Mouse (Mus musculus) cerebellum, adult (tissue): ENCODE results near the gene Nim1k.

Source experiments
- ATAC-seq: cut with Nextera tagmentation; 2 replicates; pipeline ENCODE4 v1.9.2; 2017; ENCODE audit warnings: mild to moderate bottlenecking, moderate library complexity, mixed read lengths; ENCODE audit not compliant: insufficient number of reproducible peaks, low FRiP score, low TSS enrichment

Nim1k gene

DNA sequence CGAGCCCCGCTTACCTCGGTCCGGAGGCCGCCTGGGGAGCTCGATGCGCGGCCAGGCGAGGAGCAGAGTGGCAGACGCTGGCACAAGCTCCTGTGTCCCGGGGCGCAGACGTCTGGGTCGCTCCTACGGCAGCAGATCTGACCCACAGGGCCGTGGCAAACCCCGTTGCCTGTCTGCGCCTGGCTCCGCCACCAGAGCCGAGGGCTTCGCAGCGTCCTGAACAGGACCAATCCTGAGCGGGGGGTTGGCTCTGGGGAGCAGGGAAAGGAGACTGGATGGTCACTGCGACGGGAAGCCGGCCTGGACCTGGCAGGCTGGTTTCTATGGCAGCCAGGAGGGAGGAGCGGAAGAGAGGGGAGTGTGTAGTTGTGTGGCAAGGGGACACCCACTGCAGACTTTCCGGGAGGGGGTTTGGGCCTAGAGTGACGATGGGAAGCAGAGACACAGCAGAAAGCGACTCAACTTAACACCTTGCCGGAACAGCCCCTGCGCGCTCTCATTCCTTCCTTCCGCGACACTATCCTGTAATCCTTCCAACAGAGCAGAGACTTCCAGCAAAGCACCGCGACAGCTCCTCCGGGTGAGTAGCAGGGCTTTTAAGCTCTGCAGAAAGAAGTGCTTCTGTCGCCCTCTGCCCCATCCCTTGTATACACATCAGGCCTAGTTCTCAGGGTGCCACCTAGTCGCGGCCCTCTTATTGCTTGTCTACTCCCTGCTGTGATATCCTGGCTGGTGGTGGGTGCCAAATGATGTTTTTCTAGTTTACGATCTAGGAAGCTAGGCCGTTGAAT, at the start of gene Nim1k:
Gene Nim1k (minus strand): TSS at position 202 of the 791 bp plus-strand sequence.
- ATAC-seq: peak; percentile 94

DNA sequence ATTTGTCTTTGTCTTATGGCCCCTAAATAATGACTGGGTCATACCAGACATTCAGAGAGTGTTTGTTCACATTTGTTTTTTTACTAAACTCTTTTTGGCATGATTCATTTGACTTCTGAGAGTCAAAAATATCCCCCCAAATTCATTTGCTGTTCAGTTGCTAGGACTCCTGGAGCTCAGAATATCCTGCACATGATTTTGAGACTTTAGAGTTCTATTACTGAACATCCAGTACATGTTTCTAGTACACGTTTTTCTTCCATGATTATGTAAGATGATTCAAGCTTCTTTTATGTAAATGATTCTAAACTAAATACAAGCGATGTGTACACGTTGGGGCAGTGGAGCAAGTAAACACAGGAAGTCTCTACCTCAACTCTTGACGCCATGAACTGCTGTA, 42.0 kb upstream of the Nim1k start:
- no peak for ATAC-seq

DNA sequence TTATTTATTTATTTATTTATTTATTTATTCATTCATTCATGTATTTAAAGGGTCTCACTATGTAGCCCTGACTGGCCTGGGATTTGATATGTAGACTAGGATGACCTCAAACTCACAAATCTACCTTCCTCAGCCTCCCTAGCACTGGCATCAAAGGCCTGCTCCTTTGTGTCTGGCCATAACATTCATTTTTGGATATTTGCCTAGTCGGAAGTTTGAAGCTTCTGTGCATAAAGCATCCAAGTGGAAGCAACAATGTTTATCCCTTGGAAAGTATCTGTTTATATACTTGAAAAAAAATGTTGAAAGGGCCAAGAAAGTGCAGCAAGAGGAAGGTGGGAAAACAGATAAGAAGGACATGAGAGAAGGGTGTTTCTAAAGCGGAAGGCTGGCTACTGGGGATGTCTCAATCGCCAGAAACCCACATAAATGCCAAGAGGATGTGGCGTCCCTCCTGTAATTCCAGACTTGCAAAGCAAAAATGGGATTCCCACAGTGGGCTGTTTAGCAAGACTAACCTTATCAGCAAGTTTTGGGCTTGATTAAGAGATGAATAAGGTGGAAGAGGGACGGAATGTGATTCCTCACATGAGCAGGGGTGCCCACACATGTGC, 37.2 kb upstream of the Nim1k start:
- ATAC-seq: no peak

DNA sequence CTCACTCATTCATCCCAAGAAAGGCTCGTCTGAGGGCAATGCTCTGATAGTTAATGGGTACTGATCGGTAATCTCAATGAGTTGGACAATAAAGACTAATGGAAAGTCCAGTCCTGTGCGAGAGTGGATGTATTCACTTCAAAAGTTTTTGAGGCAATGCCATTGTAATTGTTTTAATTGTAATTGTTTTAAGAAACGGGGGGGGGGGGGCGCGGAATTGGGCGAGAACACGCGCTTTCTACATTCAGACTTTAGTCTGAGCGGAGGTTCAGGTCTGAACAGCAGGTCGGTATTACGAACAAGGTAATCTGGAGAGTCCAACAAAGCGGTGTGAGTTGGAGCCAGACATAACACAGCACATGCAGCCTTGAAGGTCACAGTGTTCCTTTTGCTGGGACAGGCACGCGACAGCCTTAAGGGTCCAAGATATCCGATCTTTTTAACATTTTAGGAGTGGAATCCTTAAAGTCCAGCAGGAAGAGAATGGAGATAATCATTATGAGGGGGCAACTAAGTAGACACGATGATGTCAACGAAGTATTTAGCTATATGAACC, 36.0 kb upstream of the Nim1k start:
- ATAC-seq: no peak

DNA sequence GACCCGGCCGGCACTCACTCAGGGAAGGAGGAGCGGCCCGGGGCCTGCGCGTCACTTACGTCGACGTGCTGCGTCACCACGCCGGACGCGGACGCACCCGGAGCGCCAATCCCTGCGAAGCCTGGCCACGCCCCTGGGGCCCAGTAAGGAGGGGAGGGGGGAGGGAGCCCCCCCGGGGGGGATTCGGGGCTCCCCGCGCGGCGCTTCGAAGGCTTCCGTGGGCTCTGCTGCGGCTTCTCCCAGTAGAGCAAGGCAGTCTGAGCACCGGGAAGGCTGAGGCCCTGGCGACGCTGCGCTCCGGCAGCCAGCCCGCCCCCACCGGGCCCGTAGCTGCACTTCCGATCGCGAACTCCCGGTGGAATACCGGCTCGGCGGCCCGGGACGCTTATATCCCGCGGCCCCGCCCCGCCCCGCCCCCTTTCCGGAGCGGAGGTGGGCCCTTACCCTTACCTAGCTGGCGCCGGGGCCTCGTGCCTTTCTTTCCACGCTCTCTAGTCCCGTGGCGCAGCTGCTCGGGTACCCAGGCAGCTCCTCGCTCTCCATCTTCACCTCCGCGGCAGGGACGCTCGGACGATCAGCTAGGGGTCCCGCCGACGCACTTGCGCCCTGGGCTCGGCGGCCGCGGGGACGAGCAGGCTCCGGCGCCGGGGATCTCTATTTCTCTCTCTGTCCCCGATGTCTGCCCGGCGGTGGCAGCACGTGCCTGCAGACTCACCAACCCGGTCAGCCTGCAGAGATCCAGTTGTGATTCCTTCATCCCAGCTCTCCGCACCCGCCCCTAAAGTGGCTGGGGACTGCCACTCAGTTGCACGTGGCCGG, 35.3 kb upstream of the Nim1k start, which contains the start of gene Zfp131:
Gene Zfp131 (minus strand): TSS at position 129 of the 819 bp plus-strand sequence.
- ATAC-seq: peak; percentile 92

DNA sequence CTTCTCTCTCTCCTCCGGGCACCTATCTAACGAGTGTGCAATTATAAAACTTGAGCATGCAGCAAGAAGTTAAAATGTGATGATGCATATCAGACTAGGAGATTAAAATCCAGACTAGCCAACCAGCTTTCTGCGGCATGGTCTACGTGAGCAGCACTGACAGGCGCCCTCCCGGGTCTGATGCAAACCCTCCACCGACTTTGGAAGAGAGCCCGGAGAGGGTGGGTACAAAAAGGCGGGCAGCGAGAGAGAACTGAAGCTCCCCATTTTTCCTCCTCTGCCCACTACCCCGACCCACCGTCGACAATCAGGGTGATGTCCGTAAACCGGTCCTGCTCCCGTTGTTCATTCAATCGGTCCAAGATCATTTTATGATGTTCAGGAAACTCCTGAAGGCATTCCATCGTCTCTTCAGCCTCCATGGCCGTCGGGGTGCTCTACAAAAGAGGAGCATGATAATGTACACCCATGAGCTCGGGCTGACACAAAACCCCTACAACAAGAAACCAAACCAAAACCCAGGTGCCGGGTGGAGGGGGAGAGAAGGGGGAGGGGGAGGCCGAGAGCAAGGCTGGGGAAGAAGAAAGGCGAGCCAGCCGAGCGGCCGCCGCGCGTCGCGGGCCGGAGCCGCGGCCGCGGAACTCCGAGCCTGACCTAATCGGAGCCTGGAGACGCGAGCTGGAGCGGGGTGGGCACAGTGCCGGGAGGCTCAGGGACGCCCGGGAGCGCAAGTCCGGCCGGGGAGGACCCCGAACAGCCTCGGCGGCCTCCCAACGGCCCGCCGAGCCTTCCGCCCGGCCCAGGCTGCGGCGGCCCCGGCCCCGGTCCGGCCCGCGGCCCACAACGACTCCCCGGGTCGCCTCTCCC, 34.4 kb upstream of the Nim1k start:
- ATAC-seq: peak; percentile 52

DNA sequence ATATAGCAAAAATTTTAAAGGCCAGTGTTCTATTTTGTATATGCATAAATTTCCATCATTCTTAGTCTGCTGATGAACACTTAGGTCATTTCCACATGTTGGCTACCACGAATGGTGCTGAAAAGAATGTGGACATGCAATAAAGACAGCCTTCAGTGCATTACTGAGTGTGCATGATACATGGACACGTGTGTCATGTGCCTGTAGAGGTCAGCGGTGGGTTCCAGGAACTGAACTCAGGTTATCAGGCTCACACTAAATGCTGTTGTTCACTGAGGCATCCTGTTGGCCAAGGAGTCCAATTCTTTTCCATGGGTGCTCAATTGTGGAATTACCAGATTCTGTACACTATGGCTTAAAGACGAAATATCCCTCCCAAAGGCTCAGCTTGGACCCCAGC, 27.9 kb upstream of the Nim1k start:
- no peak for ATAC-seq

DNA sequence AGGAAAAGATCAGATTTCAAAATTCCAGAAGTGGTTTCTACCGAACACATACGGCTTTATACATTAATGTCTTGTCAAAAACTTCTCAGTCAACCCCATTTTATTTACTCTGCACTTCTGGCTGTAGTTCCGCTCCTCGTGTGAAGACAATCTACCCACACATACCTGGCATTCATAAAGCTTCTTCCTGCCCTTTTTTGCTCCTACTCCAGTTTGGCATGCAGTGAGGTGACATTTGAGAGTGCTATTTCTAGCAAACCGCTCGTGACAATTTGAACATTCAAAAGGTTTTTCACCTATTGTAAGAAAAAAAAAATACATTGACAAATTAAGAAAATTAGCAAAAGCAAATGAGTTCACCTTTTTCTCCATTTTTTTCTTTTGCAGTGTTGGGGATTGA, 12.9 kb upstream of the Nim1k start:
- no peak for ATAC-seq

DNA sequence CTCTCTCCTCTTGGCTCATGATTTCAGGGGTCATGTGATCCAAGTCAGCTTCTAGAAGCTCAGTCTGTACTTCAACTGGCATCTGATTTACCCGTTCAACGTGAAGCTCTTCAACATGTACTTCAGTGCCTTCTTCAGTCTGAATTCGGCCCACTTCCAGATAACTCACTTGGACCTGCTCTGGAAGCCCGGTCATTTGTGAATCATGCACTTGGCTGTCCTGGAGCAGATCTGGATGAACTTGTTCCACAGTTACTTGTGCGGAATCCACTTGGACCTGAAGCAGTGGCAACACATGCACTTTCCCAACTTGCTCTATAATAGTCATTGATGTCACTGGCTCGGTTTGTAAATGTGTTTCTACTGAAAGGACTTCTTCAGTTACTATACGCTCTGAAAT, 10.8 kb upstream of the Nim1k start:
- ATAC-seq: no peak

DNA sequence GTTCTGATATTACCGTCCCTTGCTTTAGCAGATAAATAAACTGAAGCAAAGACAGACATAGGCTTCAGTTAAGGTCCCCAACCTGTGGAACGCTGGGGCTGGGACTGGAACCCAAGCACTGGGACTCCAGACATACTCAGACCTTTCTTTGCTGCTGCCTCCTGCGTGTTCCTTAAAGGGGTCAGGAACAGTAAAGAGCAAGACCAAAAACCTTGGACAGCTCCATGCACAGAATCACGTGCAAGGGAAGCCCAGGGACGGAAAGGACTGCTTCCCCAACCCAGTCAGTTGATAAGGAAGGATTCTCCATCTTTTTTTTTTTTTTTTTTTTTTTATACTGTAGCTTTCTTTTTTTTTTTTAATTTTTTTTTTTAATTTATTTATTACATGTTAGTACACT, 1.1 kb upstream of the Nim1k start:
- ATAC-seq: no peak

DNA sequence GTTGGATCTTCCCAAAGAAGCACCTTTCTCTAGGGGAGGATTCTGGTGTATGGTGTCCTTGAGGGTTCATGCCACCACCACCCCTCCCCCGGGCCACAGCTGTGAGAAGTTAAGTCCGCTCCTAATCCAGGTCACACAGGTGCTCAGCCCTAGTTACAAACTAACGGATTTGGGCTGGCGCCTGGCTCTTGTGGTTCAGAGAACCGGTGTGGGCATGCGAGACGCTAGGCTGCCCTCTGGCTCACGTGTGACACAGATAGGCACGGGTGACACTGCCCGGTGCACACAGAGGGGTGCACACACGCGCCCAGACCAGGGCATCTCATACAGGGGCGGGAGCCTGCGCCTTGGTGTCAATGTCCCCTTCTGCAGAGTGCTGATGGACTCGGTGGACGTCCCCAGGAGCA, 538 bp downstream of the Nim1k start:
- peak; percentile 58 for ATAC-seq

DNA sequence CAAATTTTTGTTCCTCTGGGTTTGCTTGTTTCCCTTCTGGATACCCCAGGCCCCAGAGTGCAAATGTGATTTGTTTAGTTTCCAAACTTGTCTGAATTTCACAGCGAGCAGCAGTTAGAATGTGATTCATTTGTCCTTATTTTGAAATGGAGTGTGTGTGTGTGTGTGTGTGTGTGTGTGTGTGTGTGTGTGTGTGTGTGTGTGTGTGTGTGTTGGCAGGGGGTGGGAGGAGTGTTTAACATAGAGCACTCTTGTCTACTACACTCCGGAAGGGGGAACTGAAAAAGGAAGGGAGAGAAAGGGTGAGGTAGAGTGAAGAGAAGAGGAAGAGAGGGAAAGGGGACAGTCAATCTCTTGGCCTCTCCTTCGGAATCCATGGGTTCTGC, 1.1 kb downstream of the Nim1k start:
- no peak for ATAC-seq

DNA sequence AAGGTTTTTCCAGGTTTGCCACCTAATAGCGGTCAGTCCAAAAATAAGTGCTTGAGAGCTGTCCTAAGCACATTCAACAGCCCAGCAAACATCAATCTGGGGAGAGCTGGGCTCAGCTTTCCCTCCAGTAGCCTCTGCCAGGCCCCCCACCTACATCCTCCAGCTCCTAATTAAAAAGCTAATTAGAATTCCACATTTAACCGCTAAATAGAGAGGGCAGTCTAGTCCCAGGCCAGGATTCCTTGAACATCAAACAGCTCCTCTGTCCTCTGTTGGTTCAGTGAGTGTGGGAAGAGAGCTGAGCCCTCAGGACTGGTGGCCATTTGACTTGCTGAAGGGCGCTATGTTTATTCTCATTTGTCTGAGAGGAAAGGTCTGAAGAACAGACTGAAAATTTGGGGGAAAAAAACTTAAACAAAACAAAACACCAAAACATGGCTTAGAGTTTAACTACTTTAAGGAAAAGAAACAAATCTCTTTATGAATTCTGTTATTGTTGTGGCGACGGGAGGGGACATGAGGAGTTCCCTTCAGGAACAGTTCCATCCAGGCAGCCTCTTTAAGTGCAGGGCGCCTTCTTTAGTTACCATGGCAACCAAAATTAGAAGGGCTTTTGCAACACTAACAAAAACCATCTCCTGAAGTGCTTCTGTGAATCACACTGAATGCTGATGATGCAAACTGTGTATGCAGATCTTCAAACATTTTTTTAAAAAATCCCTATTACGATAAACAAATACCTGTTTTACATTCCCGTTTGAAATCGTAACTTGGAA, 1.6 kb downstream of the Nim1k start:
- no peak for ATAC-seq

DNA sequence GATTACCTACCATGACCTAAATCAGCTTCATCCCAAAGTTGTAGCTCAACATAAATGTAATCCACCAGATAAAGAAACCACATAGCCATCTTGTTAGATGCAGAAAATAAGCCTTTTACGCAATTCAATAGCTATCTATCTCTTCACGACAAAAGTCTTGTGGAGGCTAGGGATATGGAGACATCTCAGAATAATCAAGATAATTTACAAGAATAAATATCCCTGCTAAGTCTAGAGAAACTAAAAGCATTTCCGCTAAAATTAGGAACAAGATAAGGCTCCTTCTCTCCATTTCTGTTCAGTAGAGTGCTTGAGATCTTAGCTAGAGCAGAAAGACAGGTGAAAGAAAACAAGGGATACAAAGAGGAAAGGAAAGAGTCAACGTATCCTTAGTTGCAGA, 8.8 kb downstream of the Nim1k start:
- no peak for ATAC-seq

DNA sequence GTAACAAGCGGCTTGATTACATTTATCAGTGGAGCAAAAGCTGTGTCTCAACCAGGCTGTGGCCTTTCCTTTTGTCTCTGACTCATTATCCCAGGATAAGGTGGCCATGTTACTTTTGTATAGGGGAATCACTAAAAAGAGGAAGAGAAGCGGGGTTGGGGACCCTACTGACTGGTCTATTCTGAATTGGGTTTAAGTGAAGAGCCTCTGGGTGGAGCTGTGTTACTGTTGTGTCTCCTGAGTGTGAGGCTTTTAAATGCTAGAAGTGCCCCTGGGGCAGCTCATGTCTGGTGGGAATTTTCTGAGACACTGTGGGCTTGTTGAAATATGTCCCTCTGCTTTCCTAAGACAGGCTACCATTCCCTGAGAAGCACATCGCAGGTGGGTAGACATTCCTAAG, 12.2 kb downstream of the Nim1k start:
- ATAC-seq: no peak

DNA sequence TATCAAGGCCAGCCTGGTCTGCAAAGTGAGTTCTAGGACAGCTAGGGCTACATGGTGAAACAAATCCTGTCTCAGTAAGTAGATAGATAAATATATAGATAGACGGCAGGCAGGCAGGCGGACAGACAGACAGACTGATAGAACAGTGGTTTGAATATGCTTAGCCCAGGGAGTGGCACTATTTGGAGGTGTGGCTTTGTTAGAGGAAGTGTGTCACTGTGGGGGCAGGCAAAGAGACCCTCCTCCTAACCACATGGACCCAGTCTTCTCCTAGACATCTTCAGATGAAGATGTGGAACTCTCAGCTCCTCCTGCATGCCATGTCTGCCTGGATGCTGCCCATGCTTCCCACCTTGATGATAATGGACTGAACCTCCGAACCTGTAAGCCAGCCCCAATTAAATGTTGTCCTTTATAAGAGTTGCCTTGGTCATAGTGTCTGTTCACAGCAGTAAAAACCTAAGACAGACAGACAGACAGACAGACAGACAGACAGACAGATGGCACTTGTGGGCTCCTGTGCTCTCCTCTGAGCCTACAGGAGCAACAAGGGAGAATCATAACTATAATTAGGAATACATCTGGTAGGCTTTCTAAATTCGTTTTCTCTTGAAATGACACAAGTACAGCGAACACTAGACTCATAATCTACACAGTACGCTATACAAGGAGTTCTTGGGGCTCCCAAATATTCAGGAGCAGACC, 12.8 kb downstream of the Nim1k start:
- ATAC-seq: no peak

DNA sequence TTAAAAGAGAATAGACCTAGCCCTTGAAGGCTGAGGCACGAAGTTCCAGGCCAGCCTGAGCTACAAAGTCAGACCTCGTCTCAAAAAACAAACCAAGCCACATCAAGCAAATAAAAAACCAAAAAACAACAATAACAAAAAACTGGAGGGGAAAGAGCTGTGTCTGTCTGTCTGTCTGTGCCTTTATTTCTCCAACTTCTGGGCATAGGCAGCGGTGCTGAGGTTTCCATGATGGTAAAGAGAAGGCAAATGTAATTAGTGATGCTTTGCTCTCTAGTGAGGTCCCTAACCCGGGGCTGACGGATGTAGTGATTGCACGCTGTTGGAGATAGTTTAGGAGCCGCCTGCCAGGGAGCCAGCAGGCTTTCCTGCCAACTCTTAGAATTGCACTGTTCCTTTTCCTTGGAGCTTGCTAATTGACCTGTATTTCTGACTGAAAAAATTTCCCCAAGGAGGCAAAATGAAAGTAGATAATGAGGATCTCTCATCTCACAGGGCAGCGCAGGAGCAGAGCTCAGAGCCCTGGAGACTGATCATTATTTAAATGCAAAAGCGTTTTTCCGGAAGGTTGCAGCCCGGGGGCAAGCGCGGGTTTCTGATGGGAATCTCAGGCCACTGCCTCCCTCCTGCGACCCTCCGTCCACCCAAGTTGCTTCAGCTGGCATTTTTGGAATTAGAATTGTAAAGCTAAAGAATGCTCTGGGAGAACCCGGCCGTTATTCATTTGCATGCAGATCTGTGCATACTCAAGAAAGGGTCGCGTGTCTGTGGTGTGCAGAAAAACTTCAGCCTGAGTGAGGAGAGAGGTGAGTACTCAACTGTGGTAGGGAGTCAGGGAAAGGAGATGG, 14.1 kb downstream of the Nim1k start:
- peak; percentile 49; the same call in 1 of the 2 replicates for ATAC-seq

DNA sequence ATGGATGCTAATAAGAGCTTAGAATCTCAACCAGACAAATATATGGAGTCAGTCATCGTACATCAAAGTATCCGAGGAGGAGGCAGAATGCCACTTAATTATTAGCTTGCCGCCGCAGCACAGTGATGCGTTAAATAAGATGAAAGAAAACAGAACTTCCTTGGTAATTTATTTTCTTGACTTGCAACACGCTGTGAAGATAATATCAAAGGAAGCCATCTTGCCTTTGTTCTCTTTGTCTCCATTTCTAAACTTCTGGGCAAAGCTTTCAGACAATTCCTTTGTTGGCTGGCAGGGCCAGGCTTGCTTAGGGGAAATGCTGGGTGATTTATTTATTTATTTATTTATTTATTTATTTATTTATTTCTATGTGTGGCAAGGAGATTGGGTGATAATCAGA, 24.2 kb downstream of the Nim1k start:
- no peak for ATAC-seq
